Mouse (Mus musculus): ENCODE measurements around the gene A4gnt. TPM values are rescaled to one million over a fixed set of nuclear protein-coding genes. Genes with fewer than 3 reads are reported as not detected.

The A4gnt gene
- polyA plus RNA-seq, 1 experiment from 2014 or later: not detected

GRCm38 (mm10) chr9:99639957-99640356 lies 27.7 kb downstream of the A4gnt start:
- H3K4me3 ChIP-seq (ENCODE audit: low read depth, low read length): no peak overlapping the region
- H3K36me3 ChIP-seq (ENCODE audit: control insufficient read depth, insufficient read depth, low read length): peaks cover 74% of the 10 kb centered on the region
- ATAC-seq (ENCODE audit: low read depth) (no peak), DNase-seq (ENCODE audit: low spot score) (no peak)
- no peaks in the 10 kb centered on the region for H3K4me1 ChIP-seq (ENCODE audit: control insufficient read depth, insufficient read depth, low read length)
- no peak overlapping the region for H3K4me2 ChIP-seq (ENCODE audit: low read depth, low read length)
- no peaks in the 10 kb centered on the region for H3K27me3 ChIP-seq (replicated peaks; ENCODE audit: control insufficient read depth, insufficient read depth, low read length)
- 91% methylated on average over 5 of the region's 5 CpGs for WGBS
- H3K9me3 ChIP-seq (ENCODE audit: control insufficient read depth, low read length): no peaks in the 10 kb centered on the region
- H3K9ac ChIP-seq (ENCODE audit: low read depth, low read length): no peak overlapping the region
- H3K27ac ChIP-seq (replicated peaks; ENCODE audit: low read depth, low read length): no peak overlapping the region

GRCm38 (mm10) chr9:99645416-99645815 lies 33.1 kb downstream of the A4gnt start:
- H3K4me2 ChIP-seq (ENCODE audit: low read depth, low read length): no peak overlapping the region
- 90% methylated on average over 6 of the region's 6 CpGs for WGBS

GRCm38 (mm10) chr9:99646102-99646501 lies 33.8 kb downstream of the A4gnt start:
- WGBS: 91% methylated on average over 6 of the region's 6 CpGs
- H3K4me2 ChIP-seq (ENCODE audit: low read depth, low read length): no peak overlapping the region
- H3K9me3 ChIP-seq (ENCODE audit: control insufficient read depth, low read length): no peaks in the 10 kb centered on the region
- no peaks in the 10 kb centered on the region for H3K27me3 ChIP-seq (replicated peaks; ENCODE audit: control insufficient read depth, insufficient read depth, low read length)
- DNase-seq (ENCODE audit: low spot score): no peak
- H3K27ac ChIP-seq (replicated peaks; ENCODE audit: low read depth, low read length): no peak overlapping the region
- H3K4me1 ChIP-seq (ENCODE audit: control insufficient read depth, insufficient read depth, low read length): no peaks in the 10 kb centered on the region
- H3K4me3 ChIP-seq (ENCODE audit: low read depth, low read length): no peak overlapping the region
- H3K9ac ChIP-seq (ENCODE audit: low read depth, low read length): no peak overlapping the region
- no peak for ATAC-seq (ENCODE audit: low read depth)
- H3K36me3 ChIP-seq (ENCODE audit: control insufficient read depth, insufficient read depth, low read length): peaks cover 82% of the 10 kb centered on the region

More at GRCm38 (mm10) chr9:99645416-99645815, 33.1 kb downstream of the A4gnt start:
- ATAC-seq (ENCODE audit: low read depth) (no peak), DNase-seq (ENCODE audit: low spot score) (no peak)
- no peak overlapping the region for H3K9ac ChIP-seq (ENCODE audit: low read depth, low read length)
- H3K4me3 ChIP-seq (ENCODE audit: low read depth, low read length): no peak overlapping the region
- peaks cover 76% of the 10 kb centered on the region for H3K36me3 ChIP-seq (ENCODE audit: control insufficient read depth, insufficient read depth, low read length)
- no peaks in the 10 kb centered on the region for H3K4me1 ChIP-seq (ENCODE audit: control insufficient read depth, insufficient read depth, low read length)
- no peaks in the 10 kb centered on the region for H3K9me3 ChIP-seq (ENCODE audit: control insufficient read depth, low read length)
- no peaks in the 10 kb centered on the region for H3K27me3 ChIP-seq (replicated peaks; ENCODE audit: control insufficient read depth, insufficient read depth, low read length)
- no peak overlapping the region for H3K27ac ChIP-seq (replicated peaks; ENCODE audit: low read depth, low read length)

- 77% methylated on average over 10 of the region's 10 CpGs for WGBS
- no peak overlapping the region for H3K4me3 ChIP-seq (ENCODE audit: low read depth, low read length)
- no peaks in the 10 kb centered on the region for H3K9me3 ChIP-seq (ENCODE audit: control insufficient read depth, low read length)
- DNase-seq (ENCODE audit: low spot score) (no peak), ATAC-seq (ENCODE audit: low read depth) (no peak)
- H3K4me2 ChIP-seq (ENCODE audit: low read depth, low read length): no peak overlapping the region
- no peak overlapping the region for H3K9ac ChIP-seq (ENCODE audit: low read depth, low read length)
- peaks cover 76% of the 10 kb centered on the region for H3K36me3 ChIP-seq (ENCODE audit: control insufficient read depth, insufficient read depth, low read length)
- no peaks in the 10 kb centered on the region for H3K4me1 ChIP-seq (ENCODE audit: control insufficient read depth, insufficient read depth, low read length)
- H3K27me3 ChIP-seq (replicated peaks; ENCODE audit: control insufficient read depth, insufficient read depth, low read length): no peaks in the 10 kb centered on the region
- H3K27ac ChIP-seq (replicated peaks; ENCODE audit: low read depth, low read length): no peak overlapping the region
Observed at GRCm38 (mm10) chr9:99660756-99661155, 48.5 kb downstream of the A4gnt start.

- Histone ChIP-seq H3K27me3 (replicated peaks; ENCODE audit: control insufficient read depth, insufficient read depth, low read length) (no peaks in the 10 kb centered on the region), H3K4me3 (ENCODE audit: low read depth, low read length) (no peak overlapping the region)
Observed at GRCm38 (mm10) chr9:99661606-99662166, 49.4 kb downstream of the A4gnt start.

GRCm38 (mm10) chr9:99662406-99662805 lies 50.1 kb downstream of the A4gnt start:
- H3K27me3 ChIP-seq (replicated peaks; ENCODE audit: control insufficient read depth, insufficient read depth, low read length): no peaks in the 10 kb centered on the region
- WGBS: 28% methylated on average over 7 of the region's 7 CpGs
- H3K9me3 ChIP-seq (ENCODE audit: control insufficient read depth, low read length): no peaks in the 10 kb centered on the region
- H3K4me1 ChIP-seq (ENCODE audit: control insufficient read depth, insufficient read depth, low read length): no peaks in the 10 kb centered on the region
- H3K9ac ChIP-seq (ENCODE audit: low read depth, low read length): no peak overlapping the region
- peaks cover 76% of the 10 kb centered on the region for H3K36me3 ChIP-seq (ENCODE audit: control insufficient read depth, insufficient read depth, low read length)
- 0 out of 2 replicates have a peak, but pooled peaks have one; percentile 10 for ATAC-seq (ENCODE audit: low read depth)
- no peak overlapping the region for H3K4me2 ChIP-seq (ENCODE audit: low read depth, low read length)
- peak; percentile 81 for DNase-seq (ENCODE audit: low spot score)
- no peak overlapping the region for H3K27ac ChIP-seq (replicated peaks; ENCODE audit: low read depth, low read length)
- no peak overlapping the region for H3K4me3 ChIP-seq (ENCODE audit: low read depth, low read length)

More at GRCm38 (mm10) chr9:99661606-99662166, 49.4 kb downstream of the A4gnt start:
- Histone ChIP-seq H3K9ac (ENCODE audit: low read depth, low read length) (no peak overlapping the region), H3K4me2 (ENCODE audit: low read depth, low read length) (no peak overlapping the region), H3K4me1 (ENCODE audit: control insufficient read depth, insufficient read depth, low read length) (no peaks in the 10 kb centered on the region), H3K27ac (replicated peaks; ENCODE audit: low read depth, low read length) (no peak overlapping the region), H3K36me3 (ENCODE audit: control insufficient read depth, insufficient read depth, low read length) (peaks cover 76% of the 10 kb centered on the region), H3K9me3 (ENCODE audit: control insufficient read depth, low read length) (no peaks in the 10 kb centered on the region)
- DNase-seq (ENCODE audit: low spot score) (no peak), ATAC-seq (ENCODE audit: low read depth) (no peak)
- 82% methylated on average over 16 of the region's 16 CpGs for WGBS

GRCm38 (mm10) chr9:99662887-99663286 lies 50.6 kb downstream of the A4gnt start:
- Histone ChIP-seq H3K36me3 (ENCODE audit: control insufficient read depth, insufficient read depth, low read length) (peaks cover 77% of the 10 kb centered on the region), H3K27ac (replicated peaks; ENCODE audit: low read depth, low read length) (no peak overlapping the region), H3K9ac (ENCODE audit: low read depth, low read length) (no peak overlapping the region), H3K27me3 (replicated peaks; ENCODE audit: control insufficient read depth, insufficient read depth, low read length) (no peaks in the 10 kb centered on the region), H3K9me3 (ENCODE audit: control insufficient read depth, low read length) (no peaks in the 10 kb centered on the region), H3K4me2 (ENCODE audit: low read depth, low read length) (no peak overlapping the region), H3K4me1 (ENCODE audit: control insufficient read depth, insufficient read depth, low read length) (no peaks in the 10 kb centered on the region), H3K4me3 (ENCODE audit: low read depth, low read length) (no peak overlapping the region)
- ATAC-seq (ENCODE audit: low read depth) (0 out of 2 replicates have a peak, but pooled peaks have one; percentile 35), DNase-seq (ENCODE audit: low spot score) (no peak)
- 87% methylated on average over 10 of the region's 10 CpGs for WGBS

GRCm38 (mm10) chr9:99667596-99667995 lies 55.3 kb downstream of the A4gnt start:
- ATAC-seq (ENCODE audit: low read depth) (no peak), DNase-seq (ENCODE audit: low spot score) (no peak)
- H3K9me3 ChIP-seq (ENCODE audit: control insufficient read depth, low read length): no peaks in the 10 kb centered on the region
- no peak overlapping the region for H3K27ac ChIP-seq (replicated peaks; ENCODE audit: low read depth, low read length)
- peaks cover 84% of the 10 kb centered on the region for H3K36me3 ChIP-seq (ENCODE audit: control insufficient read depth, insufficient read depth, low read length)
- H3K4me1 ChIP-seq (ENCODE audit: control insufficient read depth, insufficient read depth, low read length): no peaks in the 10 kb centered on the region
- 83% methylated on average over 8 of the region's 8 CpGs for WGBS
- H3K4me2 ChIP-seq (ENCODE audit: low read depth, low read length): no peak overlapping the region
- H3K9ac ChIP-seq (ENCODE audit: low read depth, low read length): no peak overlapping the region
- no peak overlapping the region for H3K4me3 ChIP-seq (ENCODE audit: low read depth, low read length)
- H3K27me3 ChIP-seq (replicated peaks; ENCODE audit: control insufficient read depth, insufficient read depth, low read length): no peaks in the 10 kb centered on the region

- Histone ChIP-seq H3K9me3 (ENCODE audit: control insufficient read depth, low read length) (no peaks in the 10 kb centered on the region), H3K27me3 (replicated peaks; ENCODE audit: control insufficient read depth, insufficient read depth, low read length) (no peaks in the 10 kb centered on the region), H3K4me3 (ENCODE audit: low read depth, low read length) (no peak overlapping the region), H3K36me3 (ENCODE audit: control insufficient read depth, insufficient read depth, low read length) (peaks cover 46% of the 10 kb centered on the region), H3K4me2 (ENCODE audit: low read depth, low read length) (no peak overlapping the region), H3K27ac (replicated peaks; ENCODE audit: low read depth, low read length) (no peak overlapping the region), H3K4me1 (ENCODE audit: control insufficient read depth, insufficient read depth, low read length) (no peaks in the 10 kb centered on the region), H3K9ac (ENCODE audit: low read depth, low read length) (no peak overlapping the region)
- no peak for DNase-seq (ENCODE audit: low spot score)
- WGBS: 46% methylated on average over 2 of the region's 2 CpGs
- no peak for ATAC-seq (ENCODE audit: low read depth)
Observed at GRCm38 (mm10) chr9:99671603-99672002, 59.3 kb downstream of the A4gnt start.

All from embryonic facial prominence, embryonic 14.5 days (tissue).